Mouse (Mus musculus) olfactory bulb, adult 2 months (tissue): ENCODE data around the gene Pidd1.

ENCODE experiments used
- CTCF ChIP-seq: fragments of 200-500 bp; IDR thresholded peaks from 2 replicates; pipeline ENCODE4 v1.5.1; 2012; ENCODE audit warnings: low read depth, mild to moderate bottlenecking, low read length, moderate library complexity; ENCODE audit not compliant: insufficient read depth
- POLR2A ChIP-seq: fragments of 200-500 bp; IDR thresholded peaks from 2 replicates; pipeline ENCODE4 v1.6.1; 2012; ENCODE audit warnings: mild to moderate bottlenecking, low read depth, low read length, moderate library complexity; ENCODE audit not compliant: insufficient read depth

- TF ChIP-seq CTCF (no peak), POLR2A (no peak)
Measured at GRCm38 (mm10) chr7:141418970-141419369, 24.9 kb downstream of the Pidd1 start.
